Mouse (Mus musculus) ES-E14 (cell line): ENCODE measurements around the gene Atp8a1.
"Not testable (repeated sequence)": the region's sequence is repeated elsewhere in the genome, so short reads cannot be mapped to it uniquely, and the experiment has no call there.

Source experiments
- CHD2 ChIP-seq: IDR thresholded peaks from 2 replicates; pipeline ENCODE4 v1.6.1; 2014; ENCODE audit warnings: mild to moderate bottlenecking, low read depth, low read length, inconsistent platforms
- HCFC1 ChIP-seq: IDR thresholded peaks from 2 replicates; pipeline ENCODE4 v1.6.1; 2012; ENCODE audit warnings: low read length, inconsistent platforms, borderline replicate concordance; ENCODE audit not compliant: insufficient read depth
- MAFK ChIP-seq: IDR thresholded peaks from 2 replicates; pipeline ENCODE4 v1.6.1; 2014; ENCODE audit warnings: mild to moderate bottlenecking, low read depth, low read length, inconsistent platforms; ENCODE audit not compliant: insufficient read depth
- ZC3H11A ChIP-seq: IDR thresholded peaks from 2 replicates; pipeline ENCODE4 v1.6.1; 2012; ENCODE audit warnings: low read depth, mild to moderate bottlenecking, inconsistent platforms, low read length, borderline replicate concordance

GRCm38 (mm10) chr5:67815060-67815459 lies 32.2 kb downstream of the Atp8a1 start:
- not testable (repeated sequence) for TF ChIP-seq HCFC1, CHD2, ZC3H11A, MAFK
